Mouse (Mus musculus) left cerebral cortex, postnatal 14 days (tissue): ENCODE measurements around the gene Extl1. TPM values are rescaled to one million over a fixed set of nuclear protein-coding genes. Genes with fewer than 3 reads are reported as not detected.

ENCODE experiments used
- total RNA-seq, 2 experiments: library from RNA; stranded (reverse); gene quantifications; 2 replicates each; pipeline ENCODE4 v1.2.3; 2021

The Extl1 gene
- total RNA-seq, 2 experiments from 2014 or later: 52.3 to 53.7 TPM

Other genes with a start within 250 kb of the Extl1 start
- 10 to 100 TPM in 1 of 2 experiments, 1 to 10 TPM in 1; 9.5 to 10.5 TPM for gene Cep85, start 196.7 kb downstream of the Extl1 start, total RNA-seq
- gene Gm7534, start 180.8 kb downstream of the Extl1 start, total RNA-seq: not detected
- not detected for gene Catsper4, start 156.5 kb downstream of the Extl1 start, total RNA-seq
- gene Cnksr1, start 145.5 kb downstream of the Extl1 start, total RNA-seq: under 1 TPM in 1 of 2 experiments, not detected in 1; 0.24 TPM
- gene E130218I03Rik, start 140.2 kb downstream of the Extl1 start, total RNA-seq: not detected
- gene Zfp593, start 138.3 kb downstream of the Extl1 start, total RNA-seq: 10 to 100 TPM in 1 of 2 experiments, 1 to 10 TPM in 1; 10.0 to 12.5 TPM
- not detected for gene Gm30191, start 136.9 kb downstream of the Extl1 start, total RNA-seq
- gene Grrp1, start 129.7 kb downstream of the Extl1 start, total RNA-seq: 1 to 10 TPM; 3.8 to 4.3 TPM
- 10 to 100 TPM; 16.1 to 16.4 TPM for gene Pdik1l, start 96.0 kb downstream of the Extl1 start, total RNA-seq
- gene Trim63, start 68.7 kb downstream of the Extl1 start, total RNA-seq: under 1 TPM; 0.40 to 0.86 TPM
- gene Slc30a2, start 40.7 kb downstream of the Extl1 start, total RNA-seq: under 1 TPM in 1 of 2 experiments, not detected in 1; 0.17 TPM
- gene Pafah2, start 12.5 kb upstream of the Extl1 start, total RNA-seq: 10 to 100 TPM; 10.9 to 12.3 TPM
- gene Stmn1, start 84.5 kb upstream of the Extl1 start, total RNA-seq: 1,000 to 10,000 TPM; 1,227 to 1,286 TPM
- gene Paqr7, start 112.8 kb upstream of the Extl1 start, total RNA-seq: 10 to 100 TPM; 54.6 to 55.8 TPM
- under 1 TPM; 0.53 to 0.55 TPM for gene Aunip, start 127.1 kb upstream of the Extl1 start, total RNA-seq
- 10 to 100 TPM; 69.4 to 71.9 TPM for gene Mtfr1l, start 151.5 kb upstream of the Extl1 start, total RNA-seq
- gene Selenon, start 168.3 kb upstream of the Extl1 start, total RNA-seq: 10 to 100 TPM; 19.2 to 20.1 TPM